Mouse (Mus musculus): ENCODE results near the gene Ccdc173. TPM values are rescaled to one million over a fixed set of nuclear protein-coding genes. Genes with fewer than 3 reads are reported as not detected.

The Ccdc173 gene
- 1.1 and 1.8 TPM in 2 replicates for polyA plus RNA-seq (2011; ENCODE audit: insufficient read length, low read depth, missing spikeins)

GRCm38 (mm10) chr2:69789429-69790069 lies at the start of gene Ccdc173, which contains the start of gene Phospho2:
Gene Ccdc173 (minus strand): TSS chr2:69789575.
Gene Phospho2 (plus strand): TSS chr2:69789623.
- Histone ChIP-seq H3K27ac (ENCODE audit: insufficient read depth, low read length) (0 out of 2 replicates have a peak within 1 kb of the TSS, but pooled peaks have one; percentile 2), H3K4me1 (ENCODE audit: control insufficient read depth, insufficient read depth, low read length) (no peaks in the 10 kb centered on the region), H3K4me3 (ENCODE audit: insufficient read depth, low read length) (peak within 1 kb of the TSS; percentile 74)
- TF ChIP-seq POLR2A (IDR thresholded peaks at IDR 0.05; ENCODE audit: low read depth, low read length) (peak; percentile 93), CTCF (IDR thresholded peaks at IDR 0.05; ENCODE audit: borderline replicate concordance, insufficient read depth, low read length) (no peak)

DNA sequence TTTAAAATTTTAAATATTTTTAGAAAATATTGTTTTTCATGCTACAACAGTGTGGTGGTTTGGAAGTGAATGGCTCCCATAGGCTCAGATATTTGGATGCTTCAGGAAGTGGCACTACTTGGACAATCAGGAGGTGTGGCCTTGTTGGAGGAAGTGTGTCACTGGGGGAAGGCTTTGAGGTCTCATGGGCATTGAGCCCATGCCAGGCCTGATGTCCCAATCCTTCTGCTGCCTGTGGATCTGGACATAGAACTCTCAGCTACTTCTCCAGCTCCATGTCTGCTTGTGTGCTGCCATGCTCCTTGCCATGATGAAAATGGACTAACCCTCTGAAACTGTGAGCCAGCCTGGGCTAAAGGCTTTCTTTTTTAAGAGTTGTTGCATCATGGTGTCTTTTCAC lies 49.3 kb upstream of the Ccdc173 start:
- Histone ChIP-seq H3K4me3 (ENCODE audit: insufficient read depth, low read length) (no peak overlapping the region), H3K27ac (ENCODE audit: insufficient read depth, low read length) (no peak overlapping the region), H3K4me1 (ENCODE audit: control insufficient read depth, insufficient read depth, low read length) (0 out of 2 replicates have a peak, but pooled peaks cover 2% of the 10 kb centered on the region)
- TF ChIP-seq POLR2A (IDR thresholded peaks at IDR 0.05; ENCODE audit: low read depth, low read length) (no peak), CTCF (IDR thresholded peaks at IDR 0.05; ENCODE audit: borderline replicate concordance, insufficient read depth, low read length) (no peak)

- 0 out of 2 replicates have a peak, but pooled peaks cover 2% of the 10 kb centered on the region for H3K4me1 ChIP-seq (ENCODE audit: control insufficient read depth, insufficient read depth, low read length)
- no peak overlapping the region for H3K4me3 ChIP-seq (ENCODE audit: insufficient read depth, low read length)
- TF ChIP-seq CTCF (IDR thresholded peaks at IDR 0.05; ENCODE audit: borderline replicate concordance, insufficient read depth, low read length): no peak
- no peak for TF ChIP-seq POLR2A (IDR thresholded peaks at IDR 0.05; ENCODE audit: low read depth, low read length)
- H3K27ac ChIP-seq (ENCODE audit: insufficient read depth, low read length): no peak overlapping the region
Observed at GRCm38 (mm10) chr2:69837996-69838395, 48.6 kb upstream of the Ccdc173 start.

DNA sequence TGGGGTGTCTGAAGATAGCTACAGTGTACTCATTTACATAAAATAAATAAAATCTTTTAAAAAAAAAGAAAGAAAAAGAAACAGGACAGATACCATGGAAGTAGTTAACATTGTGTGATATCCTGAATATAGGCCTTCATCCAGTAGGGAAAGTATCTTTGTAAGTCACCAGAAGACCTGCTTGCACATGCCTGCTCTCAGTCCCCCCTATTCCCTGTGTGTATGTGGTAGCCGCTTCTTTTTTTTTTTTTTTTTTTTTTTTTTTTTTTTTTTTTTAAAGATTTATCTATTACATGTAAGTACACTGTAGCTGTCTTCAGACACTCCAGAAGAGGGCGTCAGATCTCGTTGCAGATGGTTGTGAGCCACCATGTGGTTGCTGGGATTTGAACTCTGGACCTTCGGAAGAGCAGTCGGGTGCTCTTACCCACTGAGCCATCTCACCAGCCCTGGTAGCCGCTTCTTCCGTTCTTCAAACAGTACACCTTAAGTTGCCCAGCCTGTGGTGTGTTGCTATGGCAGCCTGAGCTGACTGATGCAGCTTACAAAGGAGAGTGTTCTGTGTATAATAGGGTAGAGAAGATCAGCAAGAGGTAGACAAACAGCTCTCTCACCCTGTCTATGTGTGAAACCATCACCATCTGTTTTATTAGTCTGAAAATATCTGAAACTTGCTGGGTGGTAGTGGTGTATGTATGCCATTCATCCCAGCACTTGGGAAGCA lies 48.0 kb upstream of the Ccdc173 start:
- Histone ChIP-seq H3K4me1 (ENCODE audit: control insufficient read depth, insufficient read depth, low read length) (0 out of 2 replicates have a peak, but pooled peaks cover 2% of the 10 kb centered on the region), H3K27ac (ENCODE audit: insufficient read depth, low read length) (no peak overlapping the region), H3K4me3 (ENCODE audit: insufficient read depth, low read length) (no peak overlapping the region)
- TF ChIP-seq POLR2A (IDR thresholded peaks at IDR 0.05; ENCODE audit: low read depth, low read length) (no peak), CTCF (IDR thresholded peaks at IDR 0.05; ENCODE audit: borderline replicate concordance, insufficient read depth, low read length) (no peak)

- TF ChIP-seq CTCF (IDR thresholded peaks at IDR 0.05; ENCODE audit: borderline replicate concordance, insufficient read depth, low read length) (no peak), POLR2A (IDR thresholded peaks at IDR 0.05; ENCODE audit: low read depth, low read length) (no peak)
- H3K4me3 ChIP-seq (ENCODE audit: insufficient read depth, low read length): no peak overlapping the region
Observed at GRCm38 (mm10) chr2:69830116-69830515, 40.7 kb upstream of the Ccdc173 start.

DNA sequence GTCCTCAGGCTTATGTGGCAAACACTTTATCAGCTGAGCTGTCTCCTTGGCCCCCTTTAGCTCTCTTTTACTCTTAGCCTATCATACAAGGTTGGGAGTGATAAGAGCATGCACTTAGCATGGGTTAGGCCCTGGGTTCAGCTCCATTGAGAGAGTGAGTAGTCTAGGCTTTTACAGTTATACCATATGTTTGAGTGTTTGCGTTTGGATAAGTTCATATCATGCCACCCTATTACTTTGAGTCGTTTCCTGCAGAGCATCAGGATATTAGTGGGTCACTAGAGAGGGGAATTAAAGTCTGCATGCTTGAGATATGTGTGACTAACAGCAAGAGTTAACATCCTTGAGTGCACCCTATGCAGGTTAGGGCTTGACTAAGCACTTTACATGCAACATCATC lies 40.3 kb upstream of the Ccdc173 start:
- TF ChIP-seq CTCF (IDR thresholded peaks at IDR 0.05; ENCODE audit: borderline replicate concordance, insufficient read depth, low read length): no peak
- no peak for TF ChIP-seq POLR2A (IDR thresholded peaks at IDR 0.05; ENCODE audit: low read depth, low read length)
- H3K4me3 ChIP-seq (ENCODE audit: insufficient read depth, low read length): no peak overlapping the region
- H3K4me1 ChIP-seq (ENCODE audit: control insufficient read depth, insufficient read depth, low read length): no peaks in the 10 kb centered on the region
- H3K27ac ChIP-seq (ENCODE audit: insufficient read depth, low read length): no peak overlapping the region

More at GRCm38 (mm10) chr2:69830116-69830515, 40.7 kb upstream of the Ccdc173 start:
- Histone ChIP-seq H3K4me1 (ENCODE audit: control insufficient read depth, insufficient read depth, low read length) (no peaks in the 10 kb centered on the region), H3K27ac (ENCODE audit: insufficient read depth, low read length) (no peak overlapping the region)

DNA sequence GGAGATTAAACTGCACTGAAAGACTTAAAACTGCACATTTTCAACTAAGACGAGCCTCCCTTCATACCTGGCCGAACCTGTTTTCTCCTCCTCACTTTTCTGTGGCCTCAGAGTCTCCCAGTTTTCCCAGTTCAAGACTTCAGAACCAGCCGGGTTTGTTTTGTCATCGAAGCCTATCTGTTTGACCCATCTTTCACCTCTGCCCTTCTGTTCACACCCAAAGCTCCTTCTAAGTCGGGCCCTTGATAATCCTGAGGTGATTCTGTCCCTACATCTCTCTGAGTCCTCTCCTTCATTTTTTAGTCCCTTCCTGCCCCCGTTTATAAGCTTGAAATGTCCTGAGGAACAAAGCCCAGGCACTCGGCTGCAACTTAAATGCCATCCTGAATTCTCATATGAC lies 38.7 kb upstream of the Ccdc173 start:
- Histone ChIP-seq H3K4me3 (ENCODE audit: insufficient read depth, low read length) (no peak overlapping the region), H3K27ac (ENCODE audit: insufficient read depth, low read length) (no peak overlapping the region), H3K4me1 (ENCODE audit: control insufficient read depth, insufficient read depth, low read length) (no peaks in the 10 kb centered on the region; the same call in 1 of the 2 replicates)
- TF ChIP-seq POLR2A (IDR thresholded peaks at IDR 0.05; ENCODE audit: low read depth, low read length): no peak
- no peak for TF ChIP-seq CTCF (IDR thresholded peaks at IDR 0.05; ENCODE audit: borderline replicate concordance, insufficient read depth, low read length)

GRCm38 (mm10) chr2:69826380-69826779 lies 37.0 kb upstream of the Ccdc173 start:
- H3K4me1 ChIP-seq (ENCODE audit: control insufficient read depth, insufficient read depth, low read length): no peaks in the 10 kb centered on the region; the same call in 1 of the 2 replicates
- H3K27ac ChIP-seq (ENCODE audit: insufficient read depth, low read length): no peak overlapping the region
- TF ChIP-seq CTCF (IDR thresholded peaks at IDR 0.05; ENCODE audit: borderline replicate concordance, insufficient read depth, low read length) (no peak), POLR2A (IDR thresholded peaks at IDR 0.05; ENCODE audit: low read depth, low read length) (no peak)
- H3K4me3 ChIP-seq (ENCODE audit: insufficient read depth, low read length): no peak overlapping the region

DNA sequence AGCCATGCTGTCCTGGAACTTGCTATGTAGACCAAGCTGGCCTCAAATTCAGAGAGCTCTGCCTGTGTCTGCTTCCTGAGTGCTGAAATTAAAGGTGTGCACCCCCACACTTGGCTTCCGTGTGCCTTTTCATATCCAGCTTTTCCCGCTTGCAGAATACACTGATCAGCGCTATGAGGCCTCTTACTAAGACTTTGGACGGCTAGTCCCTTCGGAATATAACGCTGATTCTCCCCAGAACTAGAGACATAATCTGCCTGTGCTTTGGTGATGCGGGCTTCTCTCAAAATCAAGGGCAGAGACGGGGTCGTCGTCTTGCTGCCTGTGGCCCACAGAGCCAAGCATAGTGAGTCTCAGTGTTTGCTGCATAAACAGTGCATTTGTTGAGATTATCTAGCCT lies 36.5 kb upstream of the Ccdc173 start:
- H3K4me3 ChIP-seq (ENCODE audit: insufficient read depth, low read length): no peak overlapping the region
- H3K27ac ChIP-seq (ENCODE audit: insufficient read depth, low read length): no peak overlapping the region
- no peaks in the 10 kb centered on the region; the same call in 1 of the 2 replicates for H3K4me1 ChIP-seq (ENCODE audit: control insufficient read depth, insufficient read depth, low read length)
- TF ChIP-seq POLR2A (IDR thresholded peaks at IDR 0.05; ENCODE audit: low read depth, low read length) (no peak), CTCF (IDR thresholded peaks at IDR 0.05; ENCODE audit: borderline replicate concordance, insufficient read depth, low read length) (no peak)

Data from embryonic fibroblast, embryonic 13.5 days (primary cell).